Mouse (Mus musculus) heart, postnatal 0 days (tissue): ENCODE measurements at regions not wholly inside any gene's neighbourhood (a gene's known extent, or its start where the extent isn't known, plus 50 kb on each side); places are given as distances from the start of the nearest gene placed in this dataset.

Experiments
- CTCF ChIP-seq: IDR thresholded peaks from 2 replicates; pipeline ENCODE4 v1.5.1; 2016; ENCODE audit warnings: antibody characterized with exemption, control low read depth, low read depth
- EP300 ChIP-seq: IDR thresholded peaks from 2 replicates; pipeline ENCODE4 v1.6.1; 2016; ENCODE audit warnings: antibody characterized with exemption, low read depth

DNA sequence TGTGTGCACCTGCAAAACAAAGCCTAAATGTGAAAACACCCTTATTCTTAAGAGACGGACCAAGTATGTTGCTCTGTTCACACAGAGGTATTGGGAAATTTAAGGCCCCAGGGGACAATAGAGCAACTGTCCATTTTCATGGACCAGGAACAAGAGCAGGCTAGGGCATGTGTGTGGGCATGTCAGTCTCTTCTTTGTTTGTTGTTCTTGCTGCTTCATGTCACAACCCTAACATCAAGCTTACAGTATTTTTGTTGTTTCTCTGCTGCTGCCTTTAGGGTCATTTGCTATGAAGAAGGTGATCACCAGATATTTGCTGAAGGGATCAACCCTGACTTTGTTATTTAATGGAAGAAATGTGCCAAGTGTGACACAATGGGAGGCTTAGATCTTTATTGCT, 96.4 kb upstream of the Slc22a23 start:
- TF ChIP-seq CTCF (no peak), EP300 (no peak)
